Mouse (Mus musculus): ENCODE measurements around the gene Bag5.

DNA sequence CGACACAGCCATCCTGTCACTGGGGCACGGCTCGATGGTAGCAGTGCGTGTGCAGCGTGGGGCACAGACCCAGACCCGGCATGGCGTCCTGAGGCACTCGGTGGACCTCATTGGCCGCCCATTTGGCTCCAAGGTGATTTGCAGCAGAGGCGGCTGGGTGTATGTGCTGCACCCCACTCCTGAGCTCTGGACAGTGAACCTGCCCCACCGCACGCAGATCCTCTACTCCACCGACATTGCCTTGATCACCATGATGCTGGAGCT lies 34.5 kb downstream of the Bag5 start:
- TF ChIP-seq CTCF (IDR thresholded peaks at IDR 0.05; ENCODE audit: low read depth): no peak
- TF ChIP-seq EP300 (IDR thresholded peaks at IDR 0.05; ENCODE audit: low read depth): no peak
